Mouse (Mus musculus) lung, postnatal 0 days (tissue): ENCODE measurements around the gene Serpinb1b.

Experiments used
- CTCF ChIP-seq: IDR thresholded peaks from 2 replicates; pipeline ENCODE4 v1.5.1; 2016; ENCODE audit warnings: antibody characterized with exemption, mild to moderate bottlenecking
- EP300 ChIP-seq: IDR thresholded peaks from 2 replicates; pipeline ENCODE4 v1.6.1; 2016; ENCODE audit warnings: antibody characterized with exemption, mild to moderate bottlenecking, control low read depth

GRCm38 (mm10) chr13:33091306-33091705 is 12.9 kb downstream of the Serpinb1b start:
- TF ChIP-seq CTCF (no peak), EP300 (no peak)
